Mouse (Mus musculus) C2C12 (cell line): Measurements from ENCODE around the gene Nol10.

ENCODE experiments used
- CEBPB ChIP-seq: IDR thresholded peaks from one replicate; pipeline ENCODE4 v1.6.1; 2011; ENCODE audit warnings: low read depth, mild to moderate bottlenecking, control low read depth, moderate library complexity
- CTCF ChIP-seq: IDR thresholded peaks from one replicate; pipeline ENCODE4 v1.5.1; 2011; ENCODE audit not compliant: control insufficient read depth, insufficient read depth, insufficient read length
- FOSL1 ChIP-seq: IDR thresholded peaks from one replicate; pipeline ENCODE4 v1.8.0; 2011; ENCODE audit warnings: mild to moderate bottlenecking, low read length; ENCODE audit not compliant: poor library complexity, insufficient read depth, severe bottlenecking
- MYOD1 ChIP-seq: IDR thresholded peaks from one replicate; pipeline ENCODE4 v1.6.1; 2011; ENCODE audit warnings: low read depth; ENCODE audit not compliant: control insufficient read depth, insufficient read length

DNA sequence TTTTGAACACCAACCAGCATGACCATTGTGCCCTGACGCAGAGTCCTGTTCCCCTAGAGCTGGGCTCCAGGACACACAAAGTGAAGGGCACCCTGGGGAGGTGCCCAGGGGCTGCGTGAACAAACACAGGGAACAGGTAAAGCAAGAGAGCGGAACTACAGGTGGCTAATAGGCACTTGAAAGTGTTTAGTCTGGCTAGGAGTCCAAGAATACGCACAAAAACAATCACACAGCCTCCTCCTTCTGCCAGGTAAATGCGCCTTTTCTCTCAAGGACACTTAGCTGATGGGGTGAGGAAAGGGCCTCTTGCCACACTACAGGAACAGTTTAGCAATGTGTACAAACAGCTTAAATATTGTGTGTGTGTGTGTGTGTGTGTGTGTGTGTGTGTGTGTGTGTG lies 32.2 kb upstream of the Nol10 start:
- TF ChIP-seq CEBPB (no peak), CTCF (no peak), FOSL1 (no peak), MYOD1 (no peak)
